Mouse (Mus musculus) midbrain, embryonic 16.5 days (tissue): ENCODE data around the gene Gpr183. TPM values are rescaled to one million over a fixed set of nuclear protein-coding genes. Genes with fewer than 3 reads are reported as not detected.

ENCODE experiments used
- ATAC-seq: fragments of 200-750 bp; cut with Nextera tagmentation; 2 replicates; pipeline ENCODE4 v1.8.0; 2017; ENCODE audit warnings: moderate TSS enrichment
- H3K27ac ChIP-seq: fragments of 300-500 bp; sonication (generic); 2 replicates; pipeline ENCODE4 v1.5.1; 2014; ENCODE audit warnings: mild to moderate bottlenecking, low read length, mixed read lengths
- H3K27me3 ChIP-seq: fragments of 300-500 bp; sonication (generic); 2 replicates; pipeline ENCODE4 v1.6.1; 2014; ENCODE audit warnings: low read depth, low read length, mixed read lengths; ENCODE audit not compliant: control insufficient read depth, insufficient read depth
- H3K36me3 ChIP-seq: fragments of 300-500 bp; sonication (generic); 2 replicates; pipeline ENCODE4 v1.6.1; 2014; ENCODE audit warnings: mild to moderate bottlenecking, low read length, moderate library complexity, mixed read lengths; ENCODE audit not compliant: control insufficient read depth, insufficient read depth
- H3K4me1 ChIP-seq: fragments of 300-500 bp; sonication (generic); 2 replicates; pipeline ENCODE4 v1.6.1; 2014; ENCODE audit warnings: mild to moderate bottlenecking, low read length, mixed read lengths; ENCODE audit not compliant: control insufficient read depth, insufficient read depth
- H3K4me2 ChIP-seq: fragments of 300-500 bp; sonication (generic); 2 replicates; pipeline ENCODE4 v1.6.1; 2014; ENCODE audit warnings: mild to moderate bottlenecking, low read length, mixed read lengths
- H3K4me3 ChIP-seq: fragments of 300-500 bp; sonication (generic); 2 replicates; pipeline ENCODE4 v1.5.1; 2014; ENCODE audit warnings: low read depth, mild to moderate bottlenecking, low read length, moderate library complexity, mixed read lengths
- H3K9ac ChIP-seq: fragments of 300-500 bp; sonication (generic); 2 replicates; pipeline ENCODE4 v1.6.1; 2014; ENCODE audit warnings: low read depth, low read length, mixed read lengths
- H3K9me3 ChIP-seq: fragments of 300-500 bp; sonication (generic); replicated peaks from 2 replicates; pipeline ENCODE4 v1.6.1; 2014; ENCODE audit warnings: mild to moderate bottlenecking, low read length, mixed read lengths; ENCODE audit not compliant: control insufficient read depth, poor library complexity, severe bottlenecking
- WGBS: fragments of 180-500 bp; shearing (Covaris S2); extraction: QIAGEN DNeasy Blood & Tissue Kit; methylation state at CpG from one replicate; pipeline ENCODE4 v1.1.7; 2014; 5-methylcytosine and 5-hydroxymethylcytosine counted together
- polyA plus RNA-seq: library from polyadenylated mRNA; unstranded; fragments of >200 nt; fragmentation: Nextera tagmentation; extraction: Ambion mirVana; gene quantifications from 2 replicates; pipeline ENCODE4 v1.2.1, GENCODE M21; 2015

The Gpr183 gene
- polyA plus RNA-seq, 1 experiment from 2014 or later: 0.89 TPM

DNA sequence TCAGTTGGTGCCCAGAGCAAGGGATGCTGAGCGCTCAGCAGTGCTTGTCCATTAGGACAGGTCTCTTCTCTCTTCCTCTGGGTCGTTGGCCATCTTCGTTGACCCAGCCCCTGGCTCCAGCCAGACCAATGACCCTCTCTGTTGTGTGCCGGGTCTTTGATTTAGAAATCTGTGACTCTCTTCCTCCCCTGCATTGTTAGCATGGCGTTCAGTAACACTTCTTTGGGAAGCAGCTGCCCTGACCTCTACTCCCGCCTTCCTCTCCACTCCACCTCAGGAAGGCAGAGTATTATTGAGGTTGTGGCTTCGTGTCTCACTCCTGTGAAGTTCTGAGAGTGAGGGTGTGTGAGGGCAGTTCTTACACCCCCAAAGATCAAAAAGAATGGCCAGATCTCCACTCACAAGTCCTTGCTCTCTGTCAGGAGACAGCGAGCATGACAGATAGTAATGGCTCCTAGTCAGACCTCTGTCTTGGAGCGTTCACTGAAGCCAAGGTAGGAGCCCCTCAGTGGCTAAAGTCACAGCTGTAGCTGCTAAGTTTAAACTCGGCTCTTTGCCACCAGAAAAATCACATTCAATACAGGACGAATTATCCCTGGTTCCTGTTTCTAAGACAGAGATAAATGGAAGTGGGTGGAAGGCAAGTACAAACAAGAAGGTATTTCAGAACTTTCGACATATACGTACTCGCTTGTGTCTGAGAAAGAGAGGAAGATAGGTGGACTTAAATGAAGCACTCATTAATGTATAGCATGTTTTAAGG, 2.7 kb downstream of the Gpr183 start:
- H3K9me3 ChIP-seq: no peaks in the 10 kb centered on the region
- no peak for ATAC-seq
- no peak overlapping the region for H3K4me2 ChIP-seq
- no peak overlapping the region for H3K9ac ChIP-seq
- no peaks in the 10 kb centered on the region for H3K4me1 ChIP-seq
- H3K36me3 ChIP-seq: no peaks in the 10 kb centered on the region
- H3K27ac ChIP-seq: no peak overlapping the region
- no peak overlapping the region for H3K4me3 ChIP-seq
- 84% methylated on average over 14 of the region's 14 CpGs for WGBS
- no peaks in the 10 kb centered on the region for H3K27me3 ChIP-seq

GRCm38 (mm10) chr14:121961496-121962127, 3.4 kb downstream of the Gpr183 start:
- H3K4me2 ChIP-seq: no peak overlapping the region
- H3K9ac ChIP-seq: no peak overlapping the region
- no peak overlapping the region for H3K4me3 ChIP-seq
- no peaks in the 10 kb centered on the region for H3K27me3 ChIP-seq
- no peaks in the 10 kb centered on the region for H3K4me1 ChIP-seq
- no peak for ATAC-seq
- H3K27ac ChIP-seq: no peak overlapping the region
- 85% methylated on average over 12 of the region's 12 CpGs for WGBS
- H3K36me3 ChIP-seq: no peaks in the 10 kb centered on the region
- no peaks in the 10 kb centered on the region for H3K9me3 ChIP-seq

DNA sequence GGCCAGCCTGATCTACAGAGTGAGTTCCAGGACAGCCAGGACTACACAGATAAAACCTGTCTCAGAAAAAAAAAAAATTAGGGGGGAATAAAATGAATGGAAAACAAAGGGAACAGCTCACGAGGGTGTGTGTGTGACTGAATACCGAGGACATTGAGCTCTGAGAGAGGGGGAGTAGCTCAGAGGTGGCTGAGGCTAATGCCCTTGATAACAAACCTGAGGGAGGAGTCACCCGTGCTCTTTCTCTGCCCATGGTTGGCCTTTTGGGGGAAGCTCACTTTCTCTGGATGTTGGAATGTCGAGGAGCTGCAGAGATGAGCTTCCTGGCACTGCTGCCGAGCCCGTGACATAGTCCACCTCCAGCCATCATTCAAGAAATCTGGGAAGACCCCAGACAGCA, 4.0 kb downstream of the Gpr183 start:
- no peak for ATAC-seq
- Histone ChIP-seq H3K9ac (no peak overlapping the region), H3K27ac (no peak overlapping the region), H3K27me3 (no peaks in the 10 kb centered on the region), H3K9me3 (no peaks in the 10 kb centered on the region), H3K4me2 (no peak overlapping the region), H3K4me1 (no peaks in the 10 kb centered on the region), H3K4me3 (no peak overlapping the region), H3K36me3 (no peaks in the 10 kb centered on the region)
- WGBS: 81% methylated on average over 6 of the region's 6 CpGs

- Histone ChIP-seq H3K27ac (no peak overlapping the region), H3K27me3 (no peaks in the 10 kb centered on the region), H3K36me3 (no peaks in the 10 kb centered on the region), H3K4me2 (no peak overlapping the region), H3K9me3 (no peaks in the 10 kb centered on the region), H3K9ac (no peak overlapping the region), H3K4me3 (no peak overlapping the region), H3K4me1 (no peaks in the 10 kb centered on the region)
- ATAC-seq: no peak
- 84% methylated on average over 2 of the region's 2 CpGs for WGBS
Measured at GRCm38 (mm10) chr14:121960531-121960930, 4.5 kb downstream of the Gpr183 start.

DNA sequence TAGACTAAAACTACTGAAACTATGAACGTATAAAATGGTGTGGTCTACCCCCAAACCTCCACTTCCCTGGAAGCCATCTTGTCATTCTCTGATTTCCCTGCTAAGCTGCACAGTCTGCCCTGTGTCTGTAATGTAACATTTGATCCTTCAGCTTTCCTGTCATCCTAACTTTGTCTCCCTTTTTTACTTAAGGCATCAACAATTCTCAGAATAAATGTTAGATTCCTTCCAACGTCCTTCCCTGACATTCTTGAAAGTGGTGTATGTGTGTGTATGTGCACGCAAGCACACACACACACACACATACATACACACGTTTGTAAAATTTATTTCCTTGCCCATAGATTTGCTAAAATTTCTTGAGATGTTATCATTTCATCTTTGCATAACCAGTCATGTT, 5.0 kb downstream of the Gpr183 start:
- WGBS: 92% methylated on average over 4 of the region's 4 CpGs
- Histone ChIP-seq H3K27me3 (no peaks in the 10 kb centered on the region), H3K9me3 (no peaks in the 10 kb centered on the region), H3K4me1 (no peaks in the 10 kb centered on the region), H3K36me3 (no peaks in the 10 kb centered on the region), H3K4me2 (no peak overlapping the region), H3K4me3 (no peak overlapping the region), H3K27ac (no peak overlapping the region), H3K9ac (no peak overlapping the region)
- no peak for ATAC-seq

GRCm38 (mm10) chr14:121959538-121959980, 5.4 kb downstream of the Gpr183 start:
- H3K9me3 ChIP-seq: no peaks in the 10 kb centered on the region
- 92% methylated on average over 3 of the region's 3 CpGs for WGBS
- no peaks in the 10 kb centered on the region for H3K27me3 ChIP-seq
- H3K4me1 ChIP-seq: no peaks in the 10 kb centered on the region
- no peak overlapping the region for H3K4me3 ChIP-seq
- no peak overlapping the region for H3K27ac ChIP-seq
- H3K36me3 ChIP-seq: no peaks in the 10 kb centered on the region
- ATAC-seq: no peak
- no peak overlapping the region for H3K9ac ChIP-seq
- no peak overlapping the region for H3K4me2 ChIP-seq

DNA sequence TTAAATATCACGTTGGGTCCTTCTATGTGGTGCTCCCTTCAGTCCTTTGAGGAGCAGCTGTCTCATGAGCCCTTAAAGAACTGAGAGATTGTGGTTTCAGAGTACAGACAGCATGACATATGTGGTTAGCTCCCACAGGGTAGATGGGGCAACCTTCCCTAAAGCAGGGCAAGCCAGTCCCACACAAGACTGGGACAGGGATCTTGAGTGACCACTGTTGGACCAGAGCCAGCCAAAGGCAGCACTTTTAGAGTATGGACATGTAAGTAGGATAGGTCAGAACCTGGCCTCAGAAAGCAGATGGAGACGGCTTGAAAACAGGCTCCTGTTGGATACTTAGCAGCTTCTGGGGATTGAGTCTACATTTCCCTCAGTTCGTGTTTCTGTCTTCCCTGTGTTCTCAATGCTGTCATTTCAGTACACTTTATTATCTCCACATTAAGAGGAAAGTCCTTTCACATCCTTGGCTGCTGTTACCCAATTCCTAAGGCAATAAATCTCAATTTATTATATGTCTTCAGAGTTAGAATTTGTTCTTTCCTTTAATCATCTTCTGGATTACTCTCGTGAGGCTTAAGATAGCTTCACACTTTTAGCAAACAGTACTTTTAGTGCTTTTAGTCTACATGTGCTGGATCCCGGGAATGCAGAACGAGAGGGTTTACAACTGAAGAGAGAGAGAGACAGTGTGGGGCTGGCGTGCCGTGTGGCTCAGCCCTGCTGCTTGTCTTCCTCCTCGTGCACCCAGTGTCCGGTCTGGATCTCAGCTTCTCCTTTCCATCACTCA, 6.1 kb downstream of the Gpr183 start:
- H3K4me2 ChIP-seq: no peak overlapping the region
- no peak overlapping the region for H3K27ac ChIP-seq
- H3K27me3 ChIP-seq: no peaks in the 10 kb centered on the region
- no peak overlapping the region for H3K4me3 ChIP-seq
- H3K36me3 ChIP-seq: no peaks in the 10 kb centered on the region
- H3K9me3 ChIP-seq: no peaks in the 10 kb centered on the region
- WGBS: 84% methylated on average over 10 of the region's 10 CpGs
- H3K4me1 ChIP-seq: no peaks in the 10 kb centered on the region
- ATAC-seq: no peak
- no peak overlapping the region for H3K9ac ChIP-seq

GRCm38 (mm10) chr14:121958041-121958750, 6.8 kb downstream of the Gpr183 start:
- Histone ChIP-seq H3K4me2 (no peak overlapping the region), H3K36me3 (no peaks in the 10 kb centered on the region), H3K27me3 (no peaks in the 10 kb centered on the region), H3K9ac (no peak overlapping the region), H3K4me3 (no peak overlapping the region), H3K4me1 (no peaks in the 10 kb centered on the region), H3K9me3 (no peaks in the 10 kb centered on the region), H3K27ac (no peak overlapping the region)
- WGBS: 90% methylated on average over 3 of the region's 3 CpGs
- no peak for ATAC-seq
